Mouse (Mus musculus) embryo, embryonic 10.5 days (tissue): ENCODE data around the gene Sugp2.
"Not testable (repeated sequence)": the region's sequence is repeated elsewhere in the genome, so short reads cannot be mapped to it uniquely, and the experiment has no call there.

ENCODE experiments used
- DNase-seq: peaks from one replicate; pipeline ENCODE4 v3.0.0-alpha.2; 2015; ENCODE audit warnings: low spot score

The Sugp2 gene

DNA sequence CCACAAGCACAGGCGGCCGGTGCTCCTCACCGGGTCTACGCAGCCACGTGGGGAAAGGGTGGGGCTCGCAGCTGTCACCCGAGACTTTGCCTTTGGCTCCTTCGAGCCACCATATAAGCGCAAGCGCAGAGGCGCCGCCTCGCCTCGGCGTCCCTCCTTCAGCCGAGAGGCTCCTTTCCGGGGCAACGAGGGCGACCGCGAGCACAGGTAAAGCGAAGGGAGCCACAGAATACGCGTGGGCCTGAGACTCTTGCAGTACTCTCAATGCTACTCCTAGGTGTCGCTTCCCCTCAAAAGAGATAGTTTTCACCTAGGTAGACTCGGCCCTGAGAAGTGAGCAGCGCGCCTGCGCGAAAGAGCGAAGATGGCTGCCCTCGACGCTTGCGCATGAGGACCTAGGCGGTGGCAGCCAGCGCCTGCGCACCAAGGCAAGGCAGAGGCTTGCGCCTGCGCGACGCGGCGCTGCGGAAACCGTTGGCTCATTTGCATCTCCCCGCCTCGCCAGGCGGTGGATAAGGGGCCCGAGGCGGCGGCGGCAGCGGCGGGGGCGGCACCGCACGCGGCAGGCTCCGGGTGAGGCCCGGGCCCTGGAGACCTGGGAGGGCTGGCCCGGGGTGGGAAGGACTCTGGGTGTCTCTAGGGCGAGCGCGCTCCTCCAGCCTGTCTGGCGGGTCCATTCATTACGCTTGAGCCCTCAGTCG is at the start of gene Sugp2, which contains the start of gene Armc6:
TSS of gene Sugp2 (plus strand) at position 147 of the 701 bp plus-strand sequence.
TSS of gene Armc6 (minus strand) at position 387 of the 701 bp plus-strand sequence.
- DNase-seq = peak; percentile 98

DNA sequence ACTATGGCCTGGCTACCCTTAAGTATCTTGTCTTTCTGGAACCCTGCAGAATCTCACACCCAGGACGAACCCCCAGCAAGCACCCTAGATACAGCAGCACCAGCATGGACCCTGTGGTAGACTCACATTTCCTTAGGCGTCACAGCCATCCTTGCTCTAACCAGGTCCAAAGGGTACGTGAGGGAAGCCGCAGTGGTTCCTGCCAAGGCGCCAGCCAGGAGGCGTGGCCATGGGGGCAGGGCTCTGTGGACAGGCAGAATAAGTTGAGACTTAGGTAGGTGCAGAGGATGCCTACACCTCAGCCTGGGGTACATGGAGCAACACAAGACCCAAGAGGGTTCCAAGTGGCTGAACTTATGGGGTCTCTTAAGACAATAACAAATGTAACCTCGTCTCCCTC is 45.3 kb upstream of the Sugp2 start:
- no peak for DNase-seq

DNA sequence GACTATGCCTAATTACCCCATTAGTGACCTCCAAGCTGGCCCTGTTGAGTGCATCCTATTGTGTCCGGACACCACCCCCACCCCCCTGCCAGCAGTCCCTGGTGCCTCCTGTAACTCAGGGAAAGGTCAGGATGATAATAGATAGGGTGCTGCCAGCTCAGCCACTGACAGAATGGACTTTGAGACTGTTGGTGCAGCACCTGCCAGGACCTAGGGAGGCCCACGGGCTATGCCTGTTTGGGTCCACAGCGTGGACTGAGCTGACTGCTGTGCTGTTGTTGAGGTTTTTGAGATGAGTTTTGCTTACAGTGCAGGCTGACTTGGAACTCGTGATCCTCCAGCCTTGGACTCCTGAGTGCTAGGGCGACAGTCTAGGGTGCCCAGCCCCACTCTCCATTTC is 40.8 kb upstream of the Sugp2 start:
- no peak for DNase-seq

DNA sequence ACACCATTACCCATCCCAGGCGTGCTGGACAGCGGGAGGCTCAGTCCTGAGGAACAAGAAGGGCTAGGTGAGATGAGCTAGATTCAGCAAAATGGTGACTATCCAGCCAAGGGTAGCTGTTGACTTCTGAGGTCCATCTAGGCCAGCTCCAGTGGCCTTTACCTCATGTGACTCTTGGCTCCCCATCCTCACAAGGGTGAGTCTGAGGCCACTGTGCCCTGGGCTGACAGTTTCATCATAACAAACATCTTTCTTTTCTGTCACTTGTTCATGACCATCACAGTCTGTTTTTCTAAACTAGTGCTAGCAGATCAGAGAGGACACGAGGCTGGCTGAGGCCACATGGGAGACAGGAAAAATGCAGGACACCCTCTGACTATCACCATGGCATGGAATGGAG is 39.8 kb upstream of the Sugp2 start:
- no peak for DNase-seq

DNA sequence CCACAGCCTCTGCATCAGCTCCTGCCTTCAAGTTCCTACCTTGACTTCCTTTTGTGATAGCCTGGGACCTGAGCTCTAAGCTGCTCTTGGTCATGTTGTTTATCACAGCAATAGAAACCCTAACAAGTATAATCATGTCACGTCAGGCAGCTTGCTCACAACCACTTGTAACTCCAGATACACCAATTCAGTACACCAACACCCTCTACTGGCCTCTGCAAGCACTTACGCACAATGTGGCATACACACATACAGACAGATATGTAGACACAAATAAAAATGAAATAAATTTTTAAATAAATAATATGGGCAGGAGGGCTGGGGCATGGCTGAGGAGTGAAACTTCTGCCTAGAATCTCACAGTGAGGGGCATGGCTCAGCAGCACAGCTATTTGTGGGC is 38.3 kb upstream of the Sugp2 start:
- no peak for DNase-seq

DNA sequence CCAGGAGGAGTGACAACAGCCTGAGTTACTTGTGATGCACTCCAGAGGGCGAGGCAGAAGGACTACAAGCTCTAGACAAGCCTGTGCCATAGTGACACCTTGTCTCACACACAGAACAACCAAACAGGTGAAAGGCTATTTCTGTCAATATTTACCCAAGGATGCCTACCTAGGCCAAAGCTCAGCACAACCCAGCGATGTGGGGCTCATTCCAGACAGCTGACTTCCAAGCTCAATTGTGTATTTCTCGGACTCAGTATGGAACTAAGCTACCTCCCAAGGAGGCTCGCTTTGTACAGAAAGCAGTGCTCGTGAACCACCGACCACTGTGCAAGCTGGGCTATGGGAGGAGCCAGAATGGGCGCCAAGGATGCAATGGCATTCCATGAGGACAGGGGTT is 36.4 kb upstream of the Sugp2 start:
- no peak for DNase-seq

DNA sequence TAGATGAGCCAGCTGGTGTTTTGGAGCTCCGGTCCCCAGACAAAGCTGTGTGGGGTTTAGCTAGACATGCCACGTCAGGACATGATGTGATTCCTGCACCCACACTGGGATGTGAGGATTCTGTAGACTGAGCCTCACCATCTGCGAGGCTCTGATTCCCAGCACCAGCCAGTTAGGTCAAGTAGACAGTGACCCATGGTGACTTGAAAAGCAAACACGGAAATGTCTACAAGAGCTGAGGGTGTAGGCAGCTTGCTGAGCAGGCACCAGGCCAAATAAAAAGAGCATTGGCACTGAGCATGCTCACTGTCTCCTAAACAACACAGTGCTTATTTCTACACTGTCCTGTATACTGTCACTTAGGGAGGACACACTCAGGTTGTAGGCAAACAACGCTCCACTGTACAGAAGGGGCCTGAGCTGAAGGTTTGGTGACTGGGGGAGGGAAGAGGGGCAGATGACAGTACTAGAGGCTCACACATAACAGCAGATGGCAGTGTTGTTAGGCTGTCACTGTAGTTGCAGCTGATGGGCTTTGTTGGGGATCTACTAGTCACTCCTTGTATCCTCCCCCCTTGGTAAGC is 33.8 kb upstream of the Sugp2 start:
- DNase-seq = no peak

DNA sequence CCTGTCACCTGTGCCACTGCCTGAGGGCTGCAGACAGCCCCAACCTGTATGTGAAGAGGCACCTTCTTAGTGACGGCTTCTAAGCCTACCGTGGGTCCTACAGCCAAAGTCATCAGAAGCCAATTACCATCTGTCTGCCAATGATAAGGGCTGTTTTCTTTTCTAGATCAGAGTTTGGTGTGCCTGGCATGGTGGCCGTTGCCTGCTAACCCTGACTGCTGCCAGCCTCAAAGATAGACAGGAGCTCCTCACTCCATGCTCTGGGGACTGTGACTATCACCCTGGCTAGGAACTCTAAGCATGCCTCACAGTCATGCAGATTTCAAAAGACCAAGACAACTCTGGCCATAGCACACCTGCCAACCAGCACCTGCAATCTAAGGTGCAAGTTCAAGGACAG is 32.6 kb upstream of the Sugp2 start:
- no peak for DNase-seq

DNA sequence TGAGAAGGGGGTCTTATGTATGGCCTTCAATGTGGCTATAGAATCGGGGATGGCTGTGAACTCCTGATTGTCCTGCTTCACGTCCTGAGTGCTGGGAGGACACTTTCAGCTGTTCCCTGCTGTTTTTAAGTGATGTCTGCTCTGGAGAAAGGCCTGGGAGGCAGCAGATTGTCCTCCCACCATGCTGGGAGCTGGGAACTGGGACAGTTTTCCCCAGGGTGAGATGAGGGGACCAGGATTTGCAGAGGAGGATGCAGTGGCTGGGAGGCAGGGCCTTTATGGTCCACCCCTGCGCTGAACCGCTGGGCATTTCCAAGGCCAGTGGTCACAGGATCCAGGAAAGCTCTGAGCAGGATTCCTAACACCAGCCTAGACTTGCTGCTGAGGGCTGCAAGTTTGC is 31.0 kb upstream of the Sugp2 start:
- DNase-seq = no peak

DNA sequence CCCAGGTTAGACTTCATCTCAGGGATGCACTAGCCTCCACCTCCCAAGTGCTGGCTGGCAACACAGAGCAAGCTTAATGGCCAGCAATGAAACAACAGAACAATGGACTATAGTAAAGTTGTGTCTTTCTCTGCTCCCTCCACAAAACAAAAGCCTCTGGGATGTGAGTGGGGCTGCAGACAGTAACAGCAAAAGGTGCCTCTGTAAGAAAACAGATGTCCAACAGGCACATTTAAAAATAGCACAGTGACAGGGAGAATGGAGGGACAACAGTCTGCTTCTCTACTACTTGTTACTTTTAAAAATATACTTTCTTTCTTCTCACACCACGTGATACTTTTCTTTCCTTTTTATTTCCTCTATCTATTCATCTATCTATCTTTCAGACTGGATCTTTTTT is 29.3 kb upstream of the Sugp2 start:
- DNase-seq = no peak

DNA sequence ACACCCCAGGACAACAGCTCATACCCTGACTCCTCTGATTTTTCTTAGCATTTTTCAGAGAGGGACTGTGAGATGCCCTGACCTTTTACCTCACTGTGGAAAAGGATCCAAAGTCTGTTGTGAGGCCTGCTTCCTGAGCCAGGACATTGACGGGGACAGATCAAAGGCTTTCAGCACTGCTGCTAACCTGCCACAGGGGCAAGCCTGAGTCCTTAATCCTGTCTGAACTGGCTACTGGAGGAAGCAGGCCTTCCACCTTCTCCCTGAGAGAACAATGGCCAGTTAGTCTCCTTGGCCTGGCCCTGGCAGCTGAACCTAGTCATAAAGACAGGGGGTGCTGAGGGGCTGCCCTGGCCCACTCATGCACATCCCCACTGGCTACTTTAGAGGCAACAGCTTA is 25.9 kb upstream of the Sugp2 start:
- DNase-seq = no peak

DNA sequence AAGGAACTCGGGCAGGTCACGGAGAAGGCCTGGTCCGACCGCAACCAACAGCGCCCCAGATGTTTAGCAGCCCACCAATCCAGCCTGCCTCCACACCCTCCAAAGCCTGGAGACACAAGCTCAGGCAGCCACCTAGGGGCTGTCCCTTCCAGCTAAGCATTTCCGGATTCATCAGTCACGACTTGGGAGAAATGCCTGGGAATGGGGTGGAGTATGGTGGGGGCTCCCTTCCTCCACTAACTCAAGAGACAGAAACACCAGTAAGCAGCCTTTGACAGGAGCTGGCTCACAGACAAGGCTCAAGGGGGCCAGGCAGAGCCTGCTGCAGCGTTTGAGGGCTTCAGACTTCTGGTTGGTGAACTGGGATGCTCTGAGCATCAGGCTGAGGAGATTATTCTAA is 23.5 kb upstream of the Sugp2 start:
- no peak for DNase-seq

DNA sequence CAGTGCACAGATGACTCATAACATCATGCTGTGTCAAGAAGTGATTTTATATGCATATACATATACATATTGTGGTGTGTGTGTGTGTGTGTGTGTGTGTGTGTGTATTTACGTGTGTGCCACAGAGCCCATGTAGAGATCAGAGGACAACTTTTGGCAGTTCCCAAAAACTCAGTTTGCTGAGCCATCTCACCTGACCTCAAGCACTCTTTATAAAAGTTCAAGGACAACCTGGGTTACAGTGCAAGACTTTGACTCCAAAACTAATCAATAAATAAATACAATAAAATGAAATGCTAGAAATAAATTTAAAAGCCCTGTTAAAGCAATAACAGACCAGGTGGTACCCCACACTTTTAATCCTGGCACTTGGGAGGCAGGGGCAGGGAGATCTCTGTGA is 22.8 kb upstream of the Sugp2 start:
- no peak for DNase-seq

DNA sequence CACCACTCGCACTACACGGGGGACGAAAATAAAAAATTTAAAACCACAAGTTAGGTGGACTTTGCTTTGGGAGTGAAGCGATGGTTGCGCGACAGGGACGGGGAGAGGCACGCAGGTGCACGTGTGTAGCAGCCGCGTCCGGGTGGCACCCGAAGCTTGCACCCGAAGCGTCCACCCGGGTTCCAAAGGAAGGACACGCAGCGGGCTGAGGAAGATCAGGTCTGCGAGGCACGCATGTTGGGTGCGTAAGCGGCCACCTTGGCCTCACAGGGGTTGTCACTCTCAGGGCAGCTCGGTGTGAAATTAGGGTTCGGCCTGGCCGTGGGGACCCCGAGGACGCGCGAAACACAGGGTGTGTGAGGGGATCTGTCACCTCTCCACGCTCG is 22.3 kb upstream of the Sugp2 start:
- DNase-seq = peak; percentile 14

DNA sequence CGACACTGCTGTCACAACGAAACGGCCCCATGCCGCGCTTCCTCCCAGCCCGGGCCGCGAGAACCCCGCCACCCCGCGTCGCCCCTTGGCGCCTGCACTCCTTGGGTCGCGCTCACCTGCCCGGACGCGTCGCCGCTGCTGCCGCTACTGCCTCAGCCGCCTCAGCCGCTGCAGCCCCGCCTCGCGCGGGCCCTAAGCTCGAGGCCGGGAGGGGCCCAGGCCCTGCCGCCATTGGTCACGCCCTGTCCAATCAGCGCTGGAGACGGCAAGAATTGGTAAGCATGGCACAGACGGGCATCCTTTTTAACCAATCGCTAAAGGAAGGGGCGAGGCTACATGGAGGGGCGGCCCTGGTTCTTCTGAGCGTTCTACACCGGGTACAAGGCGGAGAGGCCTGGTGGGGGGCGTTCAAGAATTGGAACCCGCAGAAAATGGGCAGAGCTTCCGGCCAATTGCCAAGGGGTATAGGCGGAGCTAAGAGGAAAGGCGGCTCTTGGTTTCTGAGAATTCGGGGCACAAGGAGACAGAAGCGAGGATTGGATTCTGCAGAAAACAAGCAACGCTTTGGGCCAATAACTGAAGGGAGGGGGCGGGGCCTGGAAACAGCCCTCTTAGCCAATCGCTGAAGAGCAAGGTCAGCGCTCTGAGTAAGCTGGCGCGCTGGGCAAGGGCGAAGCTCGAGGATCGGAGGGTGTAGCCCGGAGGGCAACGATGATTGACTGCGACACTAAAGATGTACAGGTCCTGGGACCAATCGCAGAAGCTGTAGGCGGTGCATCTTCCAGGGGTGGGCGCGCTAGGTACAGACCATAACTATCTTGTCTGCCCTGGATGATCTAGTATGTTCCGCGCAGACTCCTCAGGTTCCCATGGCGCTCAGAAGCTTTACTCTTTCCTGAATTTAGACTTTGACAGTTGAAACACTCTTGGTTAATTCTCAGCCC is 21.6 kb upstream of the Sugp2 start, which contains the start of gene Slc25a42:
TSS of gene Slc25a42 (minus strand) at position 194 of the 944 bp plus-strand sequence.
- DNase-seq = peak; percentile 99

DNA sequence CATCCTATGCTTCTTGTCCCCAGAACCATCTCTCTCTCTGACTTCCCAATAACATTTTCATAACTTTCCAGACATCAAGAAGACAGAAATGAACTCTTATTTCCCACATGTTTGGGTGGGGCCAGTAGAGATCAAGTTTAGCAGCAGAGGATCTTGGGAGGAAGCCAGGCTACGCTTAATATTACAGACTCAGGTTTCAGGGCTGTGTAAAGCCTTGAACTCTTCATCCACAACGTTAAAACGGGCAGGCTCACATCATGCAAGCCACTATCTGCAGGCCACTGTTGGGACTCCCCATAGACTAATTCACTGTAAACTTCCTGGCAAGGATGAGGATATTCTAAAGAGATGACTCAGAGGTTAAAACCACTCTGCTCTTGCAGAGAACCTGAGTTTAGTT is 19.6 kb upstream of the Sugp2 start:
- no peak for DNase-seq

DNA sequence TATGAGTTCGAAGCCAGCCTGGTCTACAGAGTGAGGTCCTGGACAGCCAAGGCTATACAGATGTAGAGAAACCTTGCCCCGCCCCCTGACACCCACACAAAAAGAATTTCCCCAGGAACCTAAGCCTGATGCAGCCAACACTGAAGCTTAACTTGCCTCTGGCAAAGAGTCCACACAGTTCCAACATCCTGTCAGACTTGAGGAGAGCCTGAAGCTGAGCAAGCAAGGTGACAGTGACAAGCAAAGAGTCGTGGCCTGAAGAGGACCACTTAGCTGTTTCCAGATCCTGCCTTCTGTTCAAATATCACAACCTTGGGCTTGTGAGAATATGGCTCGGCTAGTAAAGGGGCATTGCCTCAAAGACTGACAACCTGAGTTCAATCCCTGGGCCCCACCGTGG is 18.9 kb upstream of the Sugp2 start:
- no peak for DNase-seq

DNA sequence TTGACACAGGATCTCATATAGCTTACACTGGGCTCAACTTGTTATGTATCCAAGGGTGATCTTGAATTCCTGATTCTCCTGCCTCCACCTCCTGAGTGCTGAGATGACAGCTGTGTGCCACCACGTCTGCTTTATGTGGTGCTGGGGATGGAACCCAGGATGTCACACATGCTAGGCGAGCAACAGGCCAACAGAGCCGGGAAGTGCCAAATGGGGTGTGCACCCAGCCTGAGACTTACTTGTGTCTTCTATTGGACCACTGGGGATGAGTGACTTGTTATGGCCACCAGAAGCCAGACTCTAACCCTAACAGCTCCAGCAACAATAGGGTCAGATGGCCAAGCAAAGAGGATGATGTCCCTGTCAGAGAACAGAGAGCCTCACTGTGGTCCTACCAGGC is 17.9 kb upstream of the Sugp2 start:
- not testable (repeated sequence) for DNase-seq

DNA sequence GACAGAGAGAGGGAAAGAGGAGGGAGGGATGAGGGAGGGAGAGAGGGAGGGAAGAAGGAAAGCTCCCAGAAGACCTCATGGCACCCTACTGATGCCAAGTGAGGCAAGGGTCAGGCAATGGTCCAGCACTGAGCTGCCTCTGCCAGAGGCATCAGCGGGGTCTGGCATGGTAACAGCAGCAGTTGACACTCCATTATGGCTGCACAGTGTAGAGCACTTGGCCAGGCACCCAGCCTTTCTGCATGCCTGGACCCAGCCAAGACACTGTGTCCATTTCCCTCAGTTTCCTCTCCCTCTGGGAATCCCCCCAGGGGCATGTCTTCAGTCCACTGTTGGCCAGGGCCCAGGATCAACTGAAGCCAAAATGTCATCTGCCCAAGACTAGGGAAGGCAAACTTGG is 17.5 kb upstream of the Sugp2 start:
- DNase-seq = no peak

DNA sequence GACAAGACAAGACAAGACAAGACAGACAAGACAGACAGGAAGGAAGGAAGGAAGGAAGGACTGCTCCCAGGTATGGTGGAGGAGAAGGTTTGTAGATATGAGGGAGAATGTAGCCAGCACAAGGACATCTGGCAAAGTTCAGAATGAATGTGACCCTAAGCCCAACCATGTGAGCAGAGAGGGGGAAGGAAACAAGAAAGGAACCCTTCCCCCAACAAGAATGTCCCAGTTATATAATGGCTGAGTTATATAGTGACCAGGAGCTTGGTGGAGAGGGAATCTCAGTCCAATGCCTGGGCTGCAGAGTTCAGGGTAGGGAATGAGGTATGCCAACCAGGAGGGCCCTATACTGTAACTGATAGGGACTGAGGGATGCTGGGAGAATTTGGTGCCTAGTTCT is 16.6 kb upstream of the Sugp2 start:
- no peak for DNase-seq

DNA sequence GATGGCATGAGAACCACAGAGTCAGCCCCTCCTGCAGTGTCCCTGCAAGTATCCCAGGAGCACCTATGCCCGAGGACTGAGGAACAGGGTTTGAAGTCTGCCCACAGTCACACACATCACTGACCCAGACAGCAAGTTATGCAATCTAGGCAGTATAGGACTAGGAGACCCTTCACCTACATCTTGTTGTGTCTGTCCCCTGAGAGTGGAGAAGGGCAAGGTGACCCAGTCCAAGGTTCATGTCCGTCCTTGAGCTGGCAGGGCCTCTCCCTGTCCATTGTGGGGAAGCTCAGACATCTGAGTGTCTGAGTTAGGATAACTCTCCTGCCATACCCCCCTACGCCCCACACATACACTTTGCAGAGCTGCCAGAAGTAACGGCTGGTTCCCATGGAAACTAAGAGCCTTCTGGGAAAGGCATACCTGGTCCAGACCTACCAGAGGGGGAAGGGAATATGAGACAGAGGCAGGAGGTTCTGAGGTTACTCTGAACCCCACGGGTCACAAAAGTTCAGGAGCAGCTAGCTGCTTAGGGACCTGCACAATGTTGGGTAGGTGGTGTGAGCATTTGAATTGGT is 14.8 kb upstream of the Sugp2 start:
- no peak for DNase-seq

DNA sequence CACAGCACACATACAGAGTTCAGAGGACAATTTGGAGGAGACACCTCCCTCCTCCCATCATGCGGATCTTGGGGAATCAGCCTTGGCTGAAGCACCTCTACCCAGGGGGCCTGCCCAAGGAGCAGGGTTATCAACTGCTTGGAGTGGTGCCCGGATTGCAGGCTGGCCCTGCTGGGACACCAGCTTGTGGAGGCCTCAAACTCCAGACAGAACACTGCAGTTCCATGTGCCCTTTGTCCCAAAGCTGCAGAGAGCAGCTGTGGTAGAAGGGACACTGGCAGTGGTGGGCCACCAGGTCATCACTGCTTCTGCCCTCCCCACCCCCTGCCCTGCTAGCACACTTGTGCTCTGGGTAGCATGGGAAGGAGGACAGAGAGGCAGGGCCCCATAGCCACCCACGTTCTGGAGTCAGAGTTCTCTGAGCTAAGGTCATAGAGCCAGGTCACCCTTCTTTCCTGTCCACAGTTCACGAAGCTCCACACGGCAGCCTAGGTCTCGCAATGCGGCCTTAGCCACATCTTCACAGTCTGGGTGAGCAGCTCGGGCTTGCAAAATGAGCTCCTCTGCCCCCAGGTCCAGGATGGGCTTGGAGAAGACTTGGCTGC is 13.7 kb upstream of the Sugp2 start:
- DNase-seq = no peak
